Mouse (Mus musculus) left cerebral cortex, postnatal 36 days (tissue): ENCODE results near the gene Kera. TPM values are rescaled to one million over a fixed set of nuclear protein-coding genes. Genes with fewer than 3 reads are reported as not detected.

Source experiments
- DNase-seq, 2 experiments: peaks; one replicate each; pipeline ENCODE4 v3.0.0; 2021 to 2022; ENCODE audit warnings: low spot score in 2 of 2, mixed read lengths in 1 of 2
- intact Hi-C: fragments of 180-260 bp; cut with DNase I; formaldehyde crosslinking; loops from one replicate; pipeline ENCODE4 v1.15.1; 2025
- total RNA-seq, 2 experiments: library from RNA; stranded (reverse); gene quantifications; 2 replicates each; pipeline ENCODE4 v1.2.3; 2021

Kera gene
- not detected for total RNA-seq

DNA sequence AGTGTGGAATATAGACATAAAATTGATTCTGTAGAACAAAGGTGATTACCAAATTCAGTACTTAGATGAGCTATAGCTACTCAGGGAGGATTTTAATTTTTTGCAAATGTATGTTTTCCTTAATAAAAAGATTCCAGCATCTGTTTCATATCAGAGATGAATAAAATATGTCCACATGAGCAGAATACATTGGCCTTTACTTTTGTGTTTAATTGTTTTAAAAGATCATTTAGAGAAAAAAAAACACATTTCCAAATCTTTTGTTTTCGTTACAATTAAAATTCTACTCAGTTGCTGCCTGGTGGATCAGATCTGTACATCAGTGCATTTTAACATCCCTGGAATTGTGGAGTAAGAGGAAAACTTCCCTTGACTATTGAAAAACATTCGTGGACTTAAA, at the start of gene Kera:
Kera (plus strand) TSS at position 301 of the 400 bp plus-strand sequence.
- no peak for DNase-seq
- intact Hi-C loops, result no loop called here

DNA sequence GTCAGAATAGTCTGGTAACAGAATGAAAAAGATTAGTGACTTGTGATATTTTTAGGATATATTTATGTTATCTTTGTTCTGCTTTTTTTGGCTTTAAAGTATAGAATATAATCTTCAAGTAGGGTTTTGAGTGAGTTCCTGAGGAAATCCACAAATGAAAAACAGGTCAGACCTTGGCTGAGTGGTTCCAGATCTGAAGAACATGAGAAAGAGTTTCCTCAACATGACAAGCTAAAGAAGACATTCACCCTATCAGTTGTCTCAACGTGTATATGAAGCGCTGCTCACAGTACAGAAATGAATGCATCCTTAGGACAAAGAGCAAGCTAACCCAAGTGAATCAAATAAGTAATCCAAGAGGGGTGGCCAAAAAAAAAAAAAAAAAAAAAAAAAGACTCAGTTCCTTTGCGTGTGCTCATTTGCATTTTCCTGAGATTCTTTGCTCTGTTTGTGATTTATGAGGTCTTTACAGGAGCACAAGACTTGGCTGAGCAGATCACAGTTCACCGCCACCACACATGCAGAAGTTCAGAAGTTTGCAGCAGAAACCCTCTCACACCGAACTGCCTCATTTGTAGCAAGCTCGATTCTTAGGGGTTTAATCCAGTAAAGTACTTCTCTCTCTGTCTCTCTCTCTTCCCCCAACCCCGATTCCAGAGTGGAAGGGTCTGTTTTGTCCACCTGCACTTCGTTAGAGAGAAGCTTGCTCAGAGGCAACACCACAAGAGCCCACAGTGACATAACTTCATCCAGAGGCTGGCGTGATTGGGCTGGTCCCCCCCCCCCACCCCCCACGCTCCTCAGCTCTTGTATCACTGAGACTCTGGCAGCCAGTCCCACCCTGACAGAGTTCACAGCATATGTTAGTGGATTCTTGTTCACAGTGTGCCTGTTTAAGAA, 41.5 kb upstream of the Kera start, which contains the start of gene Lum:
Lum (plus strand) TSS at position 172 of the 900 bp plus-strand sequence.
- intact Hi-C loops, result no loop called here
- no peak for DNase-seq

DNA sequence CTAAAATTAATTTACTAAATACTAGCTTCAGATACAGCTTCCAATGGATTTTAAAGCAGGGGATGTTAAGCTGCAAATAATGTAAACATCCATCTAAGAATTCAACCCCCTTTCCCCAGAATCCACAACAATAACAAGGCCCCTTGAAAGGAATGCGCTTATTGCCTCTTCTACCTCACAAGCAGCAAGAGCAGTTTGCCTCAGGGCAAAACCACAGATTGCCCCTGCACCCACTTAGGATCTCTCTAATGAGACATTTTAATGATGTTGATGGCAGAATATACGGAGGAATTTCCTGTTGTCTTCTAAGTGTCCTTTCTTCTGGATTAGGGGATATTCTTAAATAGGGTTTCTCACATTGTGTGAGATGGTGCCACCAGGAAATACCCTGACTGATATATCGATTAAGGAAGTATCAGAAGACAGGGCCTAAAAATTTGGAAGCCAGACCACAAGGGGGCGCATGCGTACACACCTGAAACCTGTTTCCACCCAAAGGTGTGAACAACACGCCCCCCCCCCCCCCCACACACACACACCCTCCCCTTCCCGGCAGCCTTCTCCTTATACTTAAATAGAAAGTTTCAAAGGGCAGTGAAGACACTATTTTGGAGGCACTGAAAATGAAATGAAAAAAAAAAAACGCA, 39.1 kb upstream of the Kera start:
- intact Hi-C loops, result no loop called here
- DNase-seq, result no peak

- intact Hi-C loops, result no loop called here
- peak in 1 of 2 experiments; percentile 28 for DNase-seq
These were observed 24.0 kb upstream of the Kera start for GRCm38 (mm10) chr10:97582543-97583231.

DNA sequence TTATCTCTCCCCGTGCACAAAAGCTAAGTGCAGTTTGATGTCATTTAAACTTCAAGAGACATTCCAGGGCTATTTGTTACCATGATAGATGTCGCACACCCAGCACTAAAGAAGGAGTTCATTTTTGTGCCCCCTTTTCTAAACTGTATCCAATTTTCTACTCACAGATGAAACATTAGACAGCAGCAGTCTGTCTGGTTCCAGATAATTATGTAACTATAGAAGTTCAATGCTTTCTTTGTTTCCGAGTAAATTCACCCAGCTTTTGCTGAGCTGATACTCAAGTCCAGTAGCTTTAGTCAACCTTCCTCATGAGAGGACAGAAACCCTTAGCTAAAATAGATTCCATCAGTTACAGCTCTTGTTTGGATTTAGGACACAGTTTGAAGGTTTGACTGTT, 22.5 kb upstream of the Kera start:
- no peak for DNase-seq
- intact Hi-C loops, result no loop called here

DNA sequence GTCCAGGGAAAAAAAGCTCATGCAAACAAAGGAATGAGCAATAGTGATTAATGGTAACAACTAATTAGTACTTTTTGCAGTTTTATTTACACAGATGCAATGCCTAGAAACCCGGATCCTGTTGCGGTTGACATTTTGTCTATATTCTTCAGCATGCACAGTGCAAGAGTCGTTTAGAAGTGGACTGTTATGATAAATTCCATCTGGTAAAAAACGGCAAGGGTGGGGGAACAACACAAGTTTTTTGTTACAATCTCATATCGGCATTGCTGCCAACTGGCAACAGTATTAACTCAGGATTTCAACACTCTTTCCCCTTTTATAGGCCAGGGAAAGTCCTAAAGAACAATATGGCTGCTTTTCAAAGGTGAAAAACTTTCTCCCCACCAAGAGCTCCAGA, 19.5 kb upstream of the Kera start:
- DNase-seq, result no peak
- intact Hi-C loops, result no loop called here

DNA sequence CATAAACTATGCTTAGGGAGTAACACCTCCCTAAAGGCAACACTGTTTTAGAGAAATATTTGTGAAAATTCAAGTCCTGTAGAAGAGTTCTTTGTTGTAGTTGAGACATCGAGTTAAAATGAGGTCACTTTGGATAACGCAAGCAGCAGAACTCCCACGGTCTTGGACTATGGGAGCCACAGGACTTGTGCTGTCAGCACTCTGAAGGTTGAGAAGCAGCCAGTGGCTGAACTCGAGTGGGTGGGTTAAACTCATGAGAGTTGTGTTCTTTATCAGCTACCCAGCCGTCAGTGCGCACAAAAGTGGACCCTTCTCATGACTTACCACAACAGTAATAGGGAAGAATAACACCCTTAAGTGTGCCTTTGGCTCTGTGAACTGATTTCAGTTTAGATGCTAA, 17.1 kb upstream of the Kera start:
- intact Hi-C loops, result no loop called here
- no peak for DNase-seq

GRCm38 (mm10) chr10:97591036-97591435, 15.6 kb upstream of the Kera start:
- intact Hi-C loops, result no loop called here
- no peak for DNase-seq

DNA sequence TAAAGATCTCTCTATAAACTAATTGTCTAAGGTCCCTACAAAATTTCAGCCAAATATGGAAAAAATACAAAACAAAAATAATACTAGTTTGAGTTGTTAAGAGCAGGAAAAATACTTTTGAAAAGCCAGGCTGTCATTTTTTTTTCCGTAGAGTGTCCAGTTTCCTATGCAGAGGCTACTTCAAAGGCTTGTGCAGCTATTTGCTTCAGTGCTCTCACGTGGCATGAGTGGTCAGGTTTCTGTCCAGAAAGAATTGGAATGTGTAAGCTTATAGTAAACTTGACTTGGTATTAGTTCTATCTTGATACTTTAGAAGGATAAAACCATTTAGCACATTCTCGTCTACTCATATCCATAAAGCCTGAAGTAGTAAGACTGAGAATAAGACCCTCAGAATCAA, 15.0 kb upstream of the Kera start:
- intact Hi-C loops, result no loop called here
- no peak for DNase-seq

GRCm38 (mm10) chr10:97595680-97596079, 11.0 kb upstream of the Kera start:
- intact Hi-C loops, result no loop called here
- no peak for DNase-seq

- no peak for DNase-seq
- intact Hi-C loops, result no loop called here
These were observed 4.9 kb upstream of the Kera start for GRCm38 (mm10) chr10:97601744-97602143.

DNA sequence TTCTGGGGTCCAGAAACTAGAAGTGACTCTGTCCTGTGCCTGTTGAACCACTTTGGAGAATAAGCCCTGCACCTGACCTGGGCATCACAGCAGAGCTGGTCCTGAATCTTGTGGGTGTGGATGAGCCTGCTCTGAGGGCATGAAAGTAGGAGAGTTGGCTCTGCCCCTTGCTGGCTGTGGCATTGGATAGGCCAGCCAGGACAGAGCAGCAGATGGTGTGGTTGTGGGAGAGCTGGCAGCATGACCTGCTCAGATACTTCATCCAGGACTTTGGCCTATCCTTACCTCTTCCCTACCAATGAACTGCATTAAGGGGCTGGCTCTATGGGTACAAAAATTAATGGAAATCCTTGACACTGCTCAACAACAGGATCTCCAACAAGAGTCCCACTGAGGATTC, 3.4 kb upstream of the Kera start:
- intact Hi-C loops, result no loop called here

GRCm38 (mm10) chr10:97622328-97622727, 15.6 kb downstream of the Kera start:
- DNase-seq, result no peak
- intact Hi-C loops, result no loop called here

More for the DNA sequence above, 3.4 kb upstream of the Kera start:
- DNase-seq, result no peak

DNA sequence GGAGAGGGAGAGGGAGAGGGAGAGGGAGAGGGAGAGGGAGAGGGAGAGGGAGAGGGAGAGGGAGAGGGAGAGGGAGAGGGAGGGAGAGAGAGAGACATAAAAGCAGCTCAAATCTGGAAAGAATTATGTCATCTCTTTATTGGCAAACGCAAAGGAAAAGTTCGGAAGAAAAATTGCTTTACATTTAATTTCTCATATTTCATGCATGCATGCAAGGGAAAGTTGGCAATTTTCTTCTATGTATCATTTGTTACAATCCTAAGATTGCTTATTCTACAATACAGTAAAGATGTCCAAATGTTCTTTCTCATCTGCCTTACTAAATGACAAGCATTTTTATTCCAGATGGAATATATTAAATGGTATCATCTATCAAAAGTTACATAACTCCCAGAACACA, 17.7 kb downstream of the Kera start:
- no peak for DNase-seq
- intact Hi-C loops, result no loop called here

DNA sequence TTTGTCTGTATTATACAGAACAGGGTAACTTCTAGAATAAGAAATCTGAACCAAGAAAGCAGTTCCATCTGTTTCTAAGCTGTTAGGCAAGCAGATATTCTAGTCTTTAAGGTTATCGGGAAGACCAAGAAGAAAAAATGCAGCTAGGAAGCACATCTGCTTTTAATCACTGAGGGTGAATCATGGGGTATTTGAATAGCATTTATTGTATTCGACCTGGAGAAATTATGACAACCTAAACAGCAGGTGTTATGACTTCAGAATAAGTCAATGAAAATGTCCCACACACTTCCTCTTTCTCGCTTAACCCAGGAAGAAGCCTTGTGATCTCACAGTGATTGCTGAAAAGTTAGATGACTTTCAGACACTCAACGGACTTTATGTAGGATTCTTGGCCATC, 18.4 kb downstream of the Kera start:
- DNase-seq, result no peak
- intact Hi-C loops, result no loop called here

- DNase-seq, result no peak
- intact Hi-C loops, result no loop called here
These were observed 19.9 kb downstream of the Kera start for GRCm38 (mm10) chr10:97626543-97626942.

DNA sequence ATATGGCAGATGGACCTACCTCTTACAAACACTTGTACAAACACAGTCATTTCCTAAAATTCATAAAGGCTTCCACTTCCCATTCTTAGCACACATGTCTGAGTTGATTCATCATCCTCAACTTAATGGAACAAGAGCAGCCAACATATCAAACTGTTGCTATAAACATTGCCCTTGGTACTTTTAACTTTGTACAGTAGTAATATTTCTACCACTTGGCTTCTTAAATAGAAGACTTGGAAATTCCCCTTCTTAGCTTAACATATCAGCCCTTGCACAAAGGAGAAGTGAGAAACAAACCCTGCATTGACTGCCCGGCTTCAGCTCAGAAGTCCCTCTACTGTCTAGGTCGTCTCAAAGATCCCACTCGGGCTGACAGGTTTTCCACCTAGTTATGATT, 24.4 kb downstream of the Kera start:
- intact Hi-C loops, result no loop called here
- no peak for DNase-seq

GRCm38 (mm10) chr10:97641926-97642325, 35.2 kb downstream of the Kera start:
- no peak for DNase-seq
- intact Hi-C loops, result no loop called here

DNA sequence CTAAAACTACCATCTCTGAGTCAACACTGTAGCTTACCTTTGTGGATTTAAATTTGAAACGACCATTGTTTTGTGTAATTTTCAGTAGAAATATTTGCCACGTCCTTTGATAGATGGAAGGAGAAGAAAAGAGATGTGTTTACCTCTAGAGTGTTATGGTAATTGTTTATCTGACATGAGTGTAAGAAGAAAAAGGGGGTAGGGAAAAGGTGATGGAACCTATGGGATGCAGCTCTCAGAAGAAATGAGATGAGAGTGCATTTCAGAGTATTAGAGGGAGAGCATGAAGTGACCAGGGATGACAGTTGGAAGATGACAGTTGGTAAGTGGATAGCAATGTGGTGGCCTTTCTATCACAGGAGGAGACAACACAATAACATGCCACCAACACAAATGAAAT, 37.1 kb downstream of the Kera start, which contains the start of gene Epyc:
Epyc (plus strand) TSS at position 301 of the 400 bp plus-strand sequence.
- no peak for DNase-seq
- intact Hi-C loops, result no loop called here

- intact Hi-C loops, result no loop called here
- no peak for DNase-seq
These were observed 43.7 kb downstream of the Kera start for GRCm38 (mm10) chr10:97650334-97650733.
